Mouse (Mus musculus) heart, adult 2 months (tissue): Measurements from ENCODE around the gene Olfm2.

Experiments used
- EP300 ChIP-seq: fragments of 200-500 bp; IDR thresholded peaks from 2 replicates; pipeline ENCODE4 v1.6.1; 2011; ENCODE audit warnings: low read depth, low read length, control low read depth; ENCODE audit not compliant: insufficient read depth
- POLR2A ChIP-seq: fragments of 200-500 bp; IDR thresholded peaks from 2 replicates; pipeline ENCODE4 v1.6.1; 2011; ENCODE audit warnings: mild to moderate bottlenecking, low read depth, low read length, control low read depth; ENCODE audit not compliant: insufficient read depth

DNA sequence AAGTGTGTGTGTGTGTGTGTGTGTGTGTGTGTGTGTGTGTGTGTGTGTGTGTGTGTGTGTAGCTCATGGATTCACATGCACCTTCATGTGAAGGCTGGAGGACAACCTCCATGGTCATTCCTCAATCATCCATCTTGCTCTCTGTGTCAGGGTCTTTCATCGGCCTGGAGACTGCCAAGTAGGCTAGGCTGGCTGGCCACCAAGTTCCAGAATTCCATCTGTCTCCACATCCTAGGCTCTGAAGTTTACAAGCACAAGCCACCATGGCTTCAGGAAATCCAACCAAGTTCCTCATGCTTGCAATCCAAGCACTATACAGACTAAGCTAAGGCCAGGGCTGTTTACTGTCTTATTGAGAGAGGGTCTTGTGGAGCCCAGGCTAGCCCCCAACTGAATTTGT is 16.9 kb upstream of the Olfm2 start:
- TF ChIP-seq EP300, result no peak
- no peak for TF ChIP-seq POLR2A
